Mouse (Mus musculus): ENCODE measurements at regions not wholly inside any gene's neighbourhood (a gene's known extent, or its start where the extent isn't known, plus 50 kb on each side); places are given as distances from the start of the nearest gene placed in this dataset.
"Not testable (repeated sequence)": the region's sequence is repeated elsewhere in the genome, so short reads cannot be mapped to it uniquely, and the experiment has no call there.

GRCm38 (mm10) chr10:26139100-26140093 is 60.5 kb upstream of the Tmem200a start:
- in situ Hi-C loops (cut with MboI; ENCODE audit: low sequenced_read_pairs in 2 of 2, unreplicated experiment in 2 of 2) = no loop called here
- Histone ChIP-seq H3K4me1 (ENCODE audit: control insufficient read depth in 2 of 2, insufficient read depth in 2 of 2, low read length in 2 of 2, poor library complexity in 1 of 2) (no peaks in the 10 kb centered on the region), H3K4me3 (ENCODE audit: insufficient read depth in 1 of 2, low read depth in 1 of 2, low read length in 2 of 2, poor library complexity in 1 of 2, severe bottlenecking in 1 of 2) (no peak overlapping the region), H3K9ac (ENCODE audit: insufficient read depth, low read depth, low read length, poor library complexity, severe bottlenecking) (no peak overlapping the region), H3K36me3 (ENCODE audit: control insufficient read depth, insufficient read depth, low read length, poor library complexity, severe bottlenecking) (no peaks in the 10 kb centered on the region), H3K9me3 (ENCODE audit: control insufficient read depth, insufficient read depth, low read depth, low read length) (no peaks in the 10 kb centered on the region), H3K27ac (ENCODE audit: insufficient read depth, low read depth, low read length, poor library complexity, severe bottlenecking) (no peak overlapping the region)
- TF ChIP-seq ZC3H11A (IDR thresholded peaks at IDR 0.05; ENCODE audit: borderline replicate concordance, low read depth, low read length) (peak; percentile 71; the same call in 1 of the 2 replicates), MAFK (IDR thresholded peaks at IDR 0.05; ENCODE audit: insufficient read depth, low read depth, low read length) (no peak)
- peak; percentile 28 for DNase-seq (ENCODE audit: low read depth, low spot score)

GRCm38 (mm10) chr10:26152586-26152985 is 73.7 kb upstream of the Tmem200a start:
- H3K27ac ChIP-seq (ENCODE audit: insufficient read depth, low read depth, low read length, poor library complexity, severe bottlenecking) = no peak overlapping the region
- H3K36me3 ChIP-seq (ENCODE audit: control insufficient read depth, insufficient read depth, low read length, poor library complexity, severe bottlenecking) = no peaks in the 10 kb centered on the region
- DNase-seq (ENCODE audit: low read depth, low spot score) = no peak
- H3K4me1 ChIP-seq (ENCODE audit: control insufficient read depth in 2 of 2, insufficient read depth in 2 of 2, low read length in 2 of 2, poor library complexity in 1 of 2) = no peaks in the 10 kb centered on the region
- no peak overlapping the region for H3K4me3 ChIP-seq (ENCODE audit: insufficient read depth in 1 of 2, low read depth in 1 of 2, low read length in 2 of 2, poor library complexity in 1 of 2, severe bottlenecking in 1 of 2)
- in situ Hi-C loops (cut with MboI; ENCODE audit: low sequenced_read_pairs in 2 of 2, unreplicated experiment in 2 of 2) = no loop called here
- no peaks in the 10 kb centered on the region for H3K9me3 ChIP-seq (ENCODE audit: control insufficient read depth, insufficient read depth, low read depth, low read length)
- TF ChIP-seq ZC3H11A (IDR thresholded peaks at IDR 0.05; ENCODE audit: borderline replicate concordance, low read depth, low read length) = no peak
- TF ChIP-seq MAFK (IDR thresholded peaks at IDR 0.05; ENCODE audit: insufficient read depth, low read depth, low read length) = no peak
- no peak for TF ChIP-seq CHD2 (IDR thresholded peaks at IDR 0.05; ENCODE audit: low read depth, low read length)
- no peak for TF ChIP-seq ZNF384 (IDR thresholded peaks at IDR 0.05; ENCODE audit: low read depth, low read length)
- no peak for TF ChIP-seq HCFC1 (IDR thresholded peaks at IDR 0.05; ENCODE audit: borderline replicate concordance, insufficient read depth, low read length)
- H3K9ac ChIP-seq (ENCODE audit: insufficient read depth, low read depth, low read length, poor library complexity, severe bottlenecking) = no peak overlapping the region

DNA sequence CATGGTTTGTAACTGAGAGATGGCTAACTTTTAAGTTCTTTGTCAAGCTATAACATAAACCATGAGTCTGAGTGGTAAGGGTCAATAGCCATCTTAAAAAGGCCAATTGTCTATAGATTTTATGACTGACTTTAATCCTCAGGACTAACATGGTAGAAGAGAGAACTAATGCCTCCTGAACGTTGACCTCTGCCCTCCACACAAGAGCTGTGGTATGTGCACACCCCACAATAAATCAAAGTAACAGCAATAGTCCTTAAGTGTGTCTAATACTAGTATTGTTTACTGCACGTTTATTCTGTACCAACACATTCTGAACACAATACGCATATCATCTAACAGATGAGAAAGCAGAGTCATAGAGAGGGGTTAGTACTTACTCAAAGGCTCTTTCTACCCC is 70.7 kb upstream of the Samd3 start:
- Histone ChIP-seq H3K27ac (ENCODE audit: insufficient read depth, low read depth, low read length, poor library complexity, severe bottlenecking) (no peak overlapping the region), H3K4me3 (ENCODE audit: insufficient read depth in 1 of 2, low read depth in 1 of 2, low read length in 2 of 2, poor library complexity in 1 of 2, severe bottlenecking in 1 of 2) (no peak overlapping the region), H3K9ac (ENCODE audit: insufficient read depth, low read depth, low read length, poor library complexity, severe bottlenecking) (no peak overlapping the region), H3K36me3 (ENCODE audit: control insufficient read depth, insufficient read depth, low read length, poor library complexity, severe bottlenecking) (no peaks in the 10 kb centered on the region), H3K4me1 (ENCODE audit: control insufficient read depth in 2 of 2, insufficient read depth in 2 of 2, low read length in 2 of 2, poor library complexity in 1 of 2) (no peaks in the 10 kb centered on the region), H3K9me3 (ENCODE audit: control insufficient read depth, insufficient read depth, low read depth, low read length) (no peaks in the 10 kb centered on the region)
- no peak for TF ChIP-seq ZNF384 (IDR thresholded peaks at IDR 0.05; ENCODE audit: low read depth, low read length)
- no peak for TF ChIP-seq ZC3H11A (IDR thresholded peaks at IDR 0.05; ENCODE audit: borderline replicate concordance, low read depth, low read length)
- TF ChIP-seq HCFC1 (IDR thresholded peaks at IDR 0.05; ENCODE audit: borderline replicate concordance, insufficient read depth, low read length) = no peak
- TF ChIP-seq CHD2 (IDR thresholded peaks at IDR 0.05; ENCODE audit: low read depth, low read length) = no peak
- TF ChIP-seq MAFK (IDR thresholded peaks at IDR 0.05; ENCODE audit: insufficient read depth, low read depth, low read length) = no peak
- in situ Hi-C loops (cut with MboI; ENCODE audit: low sequenced_read_pairs in 2 of 2, unreplicated experiment in 2 of 2) = no loop called here
- DNase-seq (ENCODE audit: low read depth, low spot score) = no peak

GRCm38 (mm10) chr10:26161139-26161538 is 68.4 kb upstream of the Samd3 start:
- H3K27ac ChIP-seq (ENCODE audit: insufficient read depth, low read depth, low read length, poor library complexity, severe bottlenecking); H3K9me3 ChIP-seq (ENCODE audit: control insufficient read depth, insufficient read depth, low read depth, low read length); in situ Hi-C loops (cut with MboI; ENCODE audit: low sequenced_read_pairs in 2 of 2, unreplicated experiment in 2 of 2); DNase-seq (ENCODE audit: low read depth, low spot score); H3K4me1 ChIP-seq (ENCODE audit: control insufficient read depth in 2 of 2, insufficient read depth in 2 of 2, low read length in 2 of 2, poor library complexity in 1 of 2); H3K36me3 ChIP-seq (ENCODE audit: control insufficient read depth, insufficient read depth, low read length, poor library complexity, severe bottlenecking); H3K9ac ChIP-seq (ENCODE audit: insufficient read depth, low read depth, low read length, poor library complexity, severe bottlenecking); H3K4me3 ChIP-seq (ENCODE audit: insufficient read depth in 1 of 2, low read depth in 1 of 2, low read length in 2 of 2, poor library complexity in 1 of 2, severe bottlenecking in 1 of 2): not testable (repeated sequence)
- peak; percentile 65; the same call in 1 of the 2 replicates for TF ChIP-seq MAFK (IDR thresholded peaks at IDR 0.05; ENCODE audit: insufficient read depth, low read depth, low read length)

DNA sequence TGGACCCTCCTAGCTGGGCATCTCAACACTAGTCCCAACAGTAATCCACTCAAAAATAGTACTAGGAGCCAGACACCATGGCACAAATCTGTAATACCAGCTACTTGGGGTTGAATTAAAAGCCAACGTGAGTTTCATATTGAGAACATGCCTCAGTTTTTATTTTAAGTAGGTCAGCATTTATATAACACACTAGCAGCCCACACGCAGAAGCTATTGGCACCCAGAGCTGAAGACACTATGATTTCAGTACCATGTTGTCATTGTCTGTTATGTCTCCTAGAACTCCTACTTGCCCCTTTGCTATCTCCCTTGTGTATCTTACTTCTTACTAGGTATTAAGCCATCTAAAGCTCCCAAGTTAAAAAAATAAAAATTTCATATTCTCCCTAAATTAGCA is 65.0 kb upstream of the Samd3 start:
- Histone ChIP-seq H3K36me3 (ENCODE audit: control insufficient read depth, insufficient read depth, low read length, poor library complexity, severe bottlenecking) (no peaks in the 10 kb centered on the region), H3K27ac (ENCODE audit: insufficient read depth, low read depth, low read length, poor library complexity, severe bottlenecking) (no peak overlapping the region), H3K9me3 (ENCODE audit: control insufficient read depth, insufficient read depth, low read depth, low read length) (no peaks in the 10 kb centered on the region), H3K9ac (ENCODE audit: insufficient read depth, low read depth, low read length, poor library complexity, severe bottlenecking) (no peak overlapping the region), H3K4me3 (ENCODE audit: insufficient read depth in 1 of 2, low read depth in 1 of 2, low read length in 2 of 2, poor library complexity in 1 of 2, severe bottlenecking in 1 of 2) (no peak overlapping the region), H3K4me1 (ENCODE audit: control insufficient read depth in 2 of 2, insufficient read depth in 2 of 2, low read length in 2 of 2, poor library complexity in 1 of 2) (no peaks in the 10 kb centered on the region)
- in situ Hi-C loops (cut with MboI; ENCODE audit: low sequenced_read_pairs in 2 of 2, unreplicated experiment in 2 of 2) = no loop called here
- DNase-seq (ENCODE audit: low read depth, low spot score) = no peak
- no peak for TF ChIP-seq HCFC1 (IDR thresholded peaks at IDR 0.05; ENCODE audit: borderline replicate concordance, insufficient read depth, low read length)
- TF ChIP-seq ZNF384 (IDR thresholded peaks at IDR 0.05; ENCODE audit: low read depth, low read length) = no peak
